Mouse (Mus musculus): Measurements from ENCODE around the gene Faim.

DNA sequence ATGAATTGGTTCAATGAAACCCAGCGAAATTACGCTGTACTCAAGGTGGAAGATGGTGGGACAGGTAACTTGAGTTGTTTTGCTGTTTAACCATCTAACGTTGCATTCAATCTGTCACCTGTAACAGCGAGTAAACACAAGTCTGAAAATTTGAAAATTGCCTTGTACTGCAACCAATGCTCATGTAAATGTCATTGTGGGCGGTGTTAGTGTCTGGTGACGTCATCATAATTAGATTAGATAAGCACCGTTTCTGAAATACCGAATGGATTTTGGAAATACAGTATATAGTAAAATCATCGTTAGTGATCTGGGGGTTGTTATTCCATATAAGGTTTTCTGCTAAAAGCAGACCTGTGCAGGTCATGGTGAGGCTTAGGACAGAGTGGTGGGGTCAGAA lies 958 bp downstream of the Faim start:
- TF ChIP-seq CTCF (IDR thresholded peaks at IDR 0.05; ENCODE audit: low read depth) (no peak), EP300 (optimal IDR thresholded peaks at IDR 0.05) (no peak)

All from stomach, postnatal 0 days (tissue).